Mouse (Mus musculus) forebrain, embryonic 16.5 days (tissue): ENCODE data around the gene Rasgrp4. TPM values are rescaled to one million over a fixed set of nuclear protein-coding genes. Genes with fewer than 3 reads are reported as not detected.

Experiments used
- ATAC-seq: fragments of 200-750 bp; cut with Nextera tagmentation; 2 replicates; pipeline ENCODE4 v1.8.0; 2017; ENCODE audit warnings: mild to moderate bottlenecking, moderate library complexity
- H3K27ac ChIP-seq: fragments of 300-500 bp; sonication (generic); 2 replicates; pipeline ENCODE4 v1.5.1; 2014; ENCODE audit warnings: low read length, control low read depth
- H3K27me3 ChIP-seq: fragments of 300-500 bp; sonication (generic); replicated peaks from 2 replicates; pipeline ENCODE4 v1.6.1; 2014; ENCODE audit warnings: low read length; ENCODE audit not compliant: control insufficient read depth, insufficient read depth
- H3K36me3 ChIP-seq: fragments of 300-500 bp; sonication (generic); 2 replicates; pipeline ENCODE4 v1.6.1; 2014; ENCODE audit not compliant: control insufficient read depth, insufficient read depth
- H3K4me1 ChIP-seq: fragments of 300-500 bp; sonication (generic); replicated peaks from 2 replicates; pipeline ENCODE4 v1.6.1; 2014; ENCODE audit warnings: low read length; ENCODE audit not compliant: control insufficient read depth, insufficient read depth
- H3K4me2 ChIP-seq: fragments of 300-500 bp; sonication (generic); 2 replicates; pipeline ENCODE4 v1.6.1; 2014; ENCODE audit warnings: mild to moderate bottlenecking, low read length, control low read depth
- H3K4me3 ChIP-seq: fragments of 300-500 bp; sonication (generic); replicated peaks from 2 replicates; pipeline ENCODE4 v1.5.1; 2014; ENCODE audit warnings: mild to moderate bottlenecking, low read length, control low read depth
- H3K9ac ChIP-seq: fragments of 300-500 bp; sonication (generic); replicated peaks from 2 replicates; pipeline ENCODE4 v1.6.1; 2014; ENCODE audit warnings: low read depth, low read length, control low read depth
- H3K9me3 ChIP-seq: fragments of 300-500 bp; sonication (generic); 2 replicates; pipeline ENCODE4 v1.6.1; 2016; ENCODE audit warnings: low read length; ENCODE audit not compliant: control insufficient read depth
- WGBS: fragments of 180-500 bp; shearing (Covaris S2); extraction: QIAGEN DNeasy Blood & Tissue Kit; methylation state at CpG from one replicate; pipeline ENCODE4 v1.1.7; 2014; 5-methylcytosine and 5-hydroxymethylcytosine counted together
- polyA plus RNA-seq: library from polyadenylated mRNA; unstranded; fragments of >200 nt; fragmentation: Nextera tagmentation; extraction: Ambion mirVana; gene quantifications from 2 replicates; pipeline ENCODE4 v1.2.1, GENCODE M21; 2015

The Rasgrp4 gene
- polyA plus RNA-seq, 1 experiment from 2014 or later = 1.0 TPM

DNA sequence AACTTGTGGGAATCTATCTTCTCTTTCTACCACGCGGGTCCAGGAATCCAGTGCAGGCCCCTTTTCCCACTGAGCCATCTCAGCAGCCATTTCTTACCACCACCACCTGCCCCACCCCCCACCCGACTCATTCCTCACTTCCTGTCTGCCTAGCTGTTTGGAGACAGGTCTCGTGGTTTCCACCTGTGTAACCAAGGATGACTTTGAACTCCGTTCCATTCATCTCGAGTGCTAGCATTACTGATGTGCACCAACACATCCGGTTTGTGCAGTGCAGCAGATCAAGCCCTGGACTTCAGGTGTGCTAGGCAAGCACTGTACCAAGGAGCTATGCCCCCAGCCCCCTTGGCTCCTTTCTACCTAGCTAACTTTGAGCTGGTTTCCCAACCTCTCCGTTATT, 6.8 kb downstream of the Rasgrp4 start:
- H3K9ac ChIP-seq = no peak overlapping the region
- no peaks in the 10 kb centered on the region for H3K9me3 ChIP-seq
- no peak overlapping the region for H3K4me3 ChIP-seq
- H3K4me1 ChIP-seq = no peaks in the 10 kb centered on the region
- no peaks in the 10 kb centered on the region for H3K27me3 ChIP-seq
- H3K36me3 ChIP-seq = no peaks in the 10 kb centered on the region
- WGBS = 88% methylated on average over 8 of the region's 8 CpGs
- H3K4me2 ChIP-seq = no peak overlapping the region
- no peak for ATAC-seq
- no peak overlapping the region for H3K27ac ChIP-seq

DNA sequence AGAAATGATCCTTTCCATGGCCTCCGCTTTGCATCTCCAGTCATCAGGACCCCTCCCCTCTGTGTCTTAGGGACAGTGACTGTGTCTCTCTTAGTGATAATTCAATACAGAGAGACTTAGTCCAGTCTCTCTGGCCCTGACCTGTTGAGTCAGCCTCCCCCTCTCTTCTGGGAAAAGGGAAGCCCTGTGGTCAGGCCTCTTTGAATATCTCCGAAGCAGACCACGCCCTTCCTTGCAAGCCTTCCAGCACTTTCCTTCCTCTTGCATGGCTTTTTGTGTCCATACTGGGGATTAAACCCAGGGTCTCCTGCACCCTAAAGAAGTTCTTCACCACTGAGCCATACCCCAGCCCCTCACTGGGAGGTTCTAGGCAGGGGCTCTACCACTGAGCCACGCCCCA, 9.4 kb downstream of the Rasgrp4 start:
- Histone ChIP-seq H3K4me2 (no peak overlapping the region), H3K9ac (no peak overlapping the region), H3K4me1 (no peaks in the 10 kb centered on the region), H3K27ac (no peak overlapping the region), H3K9me3 (no peaks in the 10 kb centered on the region), H3K4me3 (no peak overlapping the region), H3K36me3 (no peaks in the 10 kb centered on the region), H3K27me3 (no peaks in the 10 kb centered on the region)
- no peak for ATAC-seq
- 84% methylated on average over 4 of the region's 4 CpGs for WGBS

DNA sequence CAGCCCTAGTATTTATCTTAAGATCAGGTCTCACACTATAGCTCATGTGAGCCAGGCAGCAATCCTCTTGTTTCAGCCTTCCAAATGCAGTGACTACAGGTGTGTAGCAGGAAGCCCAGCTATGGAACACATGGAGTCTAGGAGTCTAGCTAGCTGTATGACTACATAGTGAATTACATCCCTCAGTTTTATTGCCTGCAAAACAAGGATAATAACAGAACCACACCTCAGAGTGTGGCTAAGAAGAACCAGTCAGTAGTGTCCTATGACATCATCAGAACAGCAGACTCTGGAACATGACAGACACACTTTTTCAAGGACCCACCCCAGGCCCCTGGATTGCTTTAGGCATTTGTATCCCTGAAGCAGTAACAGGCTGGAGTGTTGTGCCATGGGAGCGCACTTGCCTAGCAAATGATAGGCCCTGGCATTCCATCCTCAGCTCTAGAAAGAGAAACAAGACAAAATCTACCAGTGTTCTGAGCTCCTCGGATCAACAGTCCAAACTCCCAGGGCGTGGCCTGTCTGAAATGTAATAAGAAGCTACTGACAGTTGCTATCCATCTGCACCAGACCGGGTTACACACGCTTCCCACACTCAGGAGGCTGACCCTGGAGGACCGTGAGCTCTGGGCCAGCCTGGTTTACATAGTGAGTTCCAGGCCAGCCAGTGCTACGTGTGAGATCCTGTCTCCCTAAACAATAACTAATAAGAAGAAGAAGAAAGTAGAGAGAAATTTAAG, 12.1 kb downstream of the Rasgrp4 start:
- no peak overlapping the region for H3K9ac ChIP-seq
- H3K27me3 ChIP-seq = no peaks in the 10 kb centered on the region
- no peak overlapping the region for H3K27ac ChIP-seq
- WGBS = 90% methylated on average over 7 of the region's 7 CpGs
- H3K9me3 ChIP-seq = no peaks in the 10 kb centered on the region
- no peaks in the 10 kb centered on the region for H3K4me1 ChIP-seq
- H3K36me3 ChIP-seq = no peaks in the 10 kb centered on the region
- no peak overlapping the region for H3K4me3 ChIP-seq
- H3K4me2 ChIP-seq = no peak overlapping the region
- no peak for ATAC-seq

DNA sequence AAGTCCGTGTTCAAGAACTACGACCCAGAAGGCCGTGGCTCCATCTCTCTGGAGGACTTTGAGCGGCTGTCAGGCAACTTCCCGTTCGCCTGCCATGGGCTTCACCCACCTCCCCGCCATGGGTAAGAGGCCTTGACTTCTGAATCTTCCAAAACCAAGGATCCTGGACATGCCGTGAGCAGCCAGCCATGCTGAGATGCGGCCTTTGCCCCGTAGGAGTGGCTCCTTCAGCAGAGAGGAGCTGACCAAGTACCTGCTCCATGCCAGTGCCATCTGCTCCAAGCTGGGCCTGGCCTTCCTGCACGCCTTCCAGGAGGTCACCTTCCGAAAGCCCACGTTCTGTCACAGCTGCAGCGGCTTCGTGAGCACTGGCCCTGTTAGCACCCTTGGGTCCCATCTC, 14.1 kb downstream of the Rasgrp4 start:
- H3K27me3 ChIP-seq = no peaks in the 10 kb centered on the region
- H3K9ac ChIP-seq = no peak overlapping the region
- no peaks in the 10 kb centered on the region for H3K36me3 ChIP-seq
- H3K27ac ChIP-seq = no peak overlapping the region
- H3K4me1 ChIP-seq = no peaks in the 10 kb centered on the region
- H3K4me2 ChIP-seq = no peak overlapping the region
- H3K4me3 ChIP-seq = no peak overlapping the region
- no peaks in the 10 kb centered on the region for H3K9me3 ChIP-seq
- WGBS = 89% methylated on average over 15 of the region's 15 CpGs
- no peak for ATAC-seq

DNA sequence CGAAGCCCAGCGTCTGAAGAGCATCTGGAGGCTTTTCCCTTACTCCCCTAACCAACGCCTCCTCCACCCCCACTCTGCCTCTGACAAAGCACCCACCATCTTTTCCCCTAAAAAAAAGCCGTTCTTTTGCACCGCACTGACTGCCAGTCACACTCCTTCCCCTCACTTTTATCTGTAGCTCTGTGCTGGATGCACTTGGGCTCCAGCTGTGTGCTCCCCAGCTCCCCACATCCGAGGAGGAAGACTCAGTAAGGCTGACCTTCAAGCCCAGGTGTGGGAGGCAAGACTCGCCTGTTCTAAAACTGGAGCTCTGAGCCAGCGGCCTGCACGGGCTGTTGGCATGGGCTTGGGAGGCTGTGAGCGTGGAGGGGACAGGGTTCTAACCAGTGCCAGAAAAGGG, 16.8 kb downstream of the Rasgrp4 start:
- ATAC-seq = no peak
- WGBS = 68% methylated on average over 10 of the region's 10 CpGs
- H3K4me1 ChIP-seq = peaks cover 7% of the 10 kb centered on the region; the same call in 1 of the 2 replicates

DNA sequence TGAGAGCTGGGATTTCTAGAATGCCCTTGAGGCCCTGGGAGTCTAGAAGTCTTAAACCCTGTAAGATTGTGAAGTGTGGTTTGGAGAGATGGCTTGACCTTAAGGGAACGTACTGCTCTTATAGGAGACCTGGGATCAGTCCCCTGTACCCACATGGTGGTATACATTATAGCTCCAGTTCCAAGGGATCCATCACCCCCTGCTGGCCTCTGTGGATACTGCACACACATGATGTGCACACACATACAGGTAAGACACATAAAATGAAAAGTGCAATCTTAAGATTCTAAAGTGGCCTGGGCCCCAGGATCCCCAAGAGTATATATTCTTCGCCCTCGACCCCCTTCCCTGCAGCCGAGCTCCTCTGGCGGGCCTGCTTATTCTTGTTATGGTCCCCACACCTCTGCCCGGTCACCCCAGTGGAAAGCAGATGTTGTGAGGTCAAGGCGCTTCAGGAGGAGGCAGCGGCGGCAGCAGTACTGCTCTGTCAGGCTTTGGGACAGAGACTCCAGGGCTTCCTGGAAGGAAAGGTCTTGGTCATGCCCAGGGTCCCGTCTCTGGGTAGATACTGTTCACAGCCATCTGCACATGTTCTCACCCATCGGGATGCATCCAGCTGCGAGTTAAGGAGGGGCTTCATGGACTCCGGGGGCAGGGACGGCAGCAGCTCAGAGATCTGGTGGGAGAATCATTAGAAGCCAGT, 19.5 kb downstream of the Rasgrp4 start:
- Histone ChIP-seq H3K4me2 (no peak overlapping the region), H3K27ac (no peak overlapping the region), H3K9me3 (no peaks in the 10 kb centered on the region), H3K4me3 (no peak overlapping the region), H3K27me3 (0 out of 2 replicates have a peak, but pooled peaks cover 3% of the 10 kb centered on the region), H3K36me3 (no peaks in the 10 kb centered on the region), H3K9ac (no peak overlapping the region), H3K4me1 (peaks cover 8% of the 10 kb centered on the region; the same call in 1 of the 2 replicates)
- ATAC-seq = no peak
- 95% methylated on average over 14 of the region's 14 CpGs for WGBS

More for the DNA sequence above, 16.8 kb downstream of the Rasgrp4 start:
- no peak overlapping the region for H3K27ac ChIP-seq
- no peaks in the 10 kb centered on the region for H3K9me3 ChIP-seq
- H3K36me3 ChIP-seq = no peaks in the 10 kb centered on the region
- no peak overlapping the region for H3K4me3 ChIP-seq
- no peaks in the 10 kb centered on the region for H3K27me3 ChIP-seq
- no peak overlapping the region for H3K4me2 ChIP-seq
- no peak overlapping the region for H3K9ac ChIP-seq

DNA sequence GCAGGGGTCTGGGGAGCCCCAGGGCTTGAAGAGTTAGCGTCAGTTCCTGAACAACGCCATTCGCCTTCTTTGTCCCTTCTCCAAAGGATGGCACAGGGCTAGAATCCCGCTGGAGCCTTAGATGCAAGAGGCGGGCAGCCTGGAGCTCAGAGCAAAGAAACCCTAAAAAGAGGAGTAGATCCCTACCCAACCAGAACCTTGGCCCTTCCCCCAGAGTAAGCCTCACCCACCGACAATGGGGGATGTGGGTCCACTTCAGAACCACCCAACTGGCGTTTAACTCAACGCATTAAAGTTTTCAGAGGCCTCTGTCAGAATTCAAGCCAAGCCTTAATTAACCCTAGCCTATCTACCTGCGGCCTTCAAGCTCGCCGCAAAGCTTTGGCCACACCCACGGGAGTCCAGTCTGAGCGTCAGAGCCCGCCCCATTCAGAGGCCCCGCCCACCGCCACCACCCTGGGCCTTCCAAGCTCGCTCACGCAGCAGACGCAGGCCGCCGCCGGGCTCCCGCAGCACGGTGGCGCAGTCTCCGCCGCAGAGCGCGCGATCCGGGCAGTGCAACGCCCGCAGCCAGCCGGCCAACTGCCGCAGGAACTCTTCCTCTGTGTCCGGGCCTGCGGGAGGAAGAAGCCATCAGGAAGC, 20.7 kb downstream of the Rasgrp4 start:
- peak overlapping the region; percentile 81 for H3K9ac ChIP-seq
- whole genome bisulfite sequencing = 6% methylated on average over 35 of the region's 37 CpGs
- H3K4me1 ChIP-seq = peaks cover 8% of the 10 kb centered on the region; the same call in 1 of the 2 replicates
- peak overlapping the region; percentile 89 for H3K27ac ChIP-seq
- peak; percentile 93 for ATAC-seq
- no peaks in the 10 kb centered on the region for H3K36me3 ChIP-seq
- peak overlapping the region; percentile 84 for H3K4me2 ChIP-seq
- H3K9me3 ChIP-seq = no peaks in the 10 kb centered on the region
- H3K27me3 ChIP-seq = 0 out of 2 replicates have a peak, but pooled peaks cover 3% of the 10 kb centered on the region
- peak overlapping the region; percentile 77 for H3K4me3 ChIP-seq

DNA sequence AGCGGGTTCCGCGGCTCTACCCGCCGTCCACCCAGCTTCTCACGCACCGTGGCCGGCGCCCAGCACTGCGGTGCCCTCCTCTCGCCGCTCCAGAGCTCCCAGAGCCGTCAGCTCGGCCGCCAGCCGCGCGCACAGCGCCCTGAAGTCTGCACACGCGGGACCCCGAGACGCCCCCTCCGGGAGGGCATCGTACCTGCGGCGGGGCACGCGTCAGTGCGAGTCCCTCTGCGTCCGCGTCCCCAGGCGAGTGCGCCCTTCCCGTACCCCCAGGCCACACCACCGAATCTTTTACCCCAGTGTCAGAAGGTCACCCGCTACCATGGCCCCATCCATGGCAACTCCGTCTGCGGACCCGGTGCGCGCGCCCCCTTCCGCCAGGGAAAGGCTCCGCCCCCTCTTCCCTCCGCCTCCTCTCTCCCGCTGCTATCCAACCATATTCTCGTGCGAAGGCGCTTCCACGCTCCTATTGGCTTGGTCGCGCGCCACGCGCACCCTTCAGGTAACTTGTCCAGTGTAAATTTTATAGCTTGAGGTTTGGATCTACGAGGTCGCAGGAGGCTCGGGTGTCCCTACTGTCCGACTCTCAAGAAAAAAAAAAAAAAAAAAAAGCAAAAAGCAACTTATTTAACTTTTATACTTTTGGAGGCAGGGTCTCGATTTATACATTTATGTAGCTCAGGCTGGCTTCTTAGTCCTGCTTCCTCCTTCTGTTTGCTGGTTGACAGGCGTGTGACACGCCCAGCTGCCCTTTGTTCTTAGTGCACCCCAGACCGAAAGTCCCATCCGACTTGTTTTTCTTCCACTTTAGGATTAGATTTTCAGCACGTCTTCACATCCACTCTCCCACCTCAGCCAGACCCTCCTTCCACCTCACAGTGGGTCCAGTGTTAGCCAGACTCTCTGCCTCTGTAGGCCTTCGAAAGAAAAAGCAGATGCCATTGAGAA, 21.5 kb downstream of the Rasgrp4 start, which contains the start of gene Fam98c:
TSS of gene Fam98c (minus strand) at position 397 of the 945 bp plus-strand sequence.
- Histone ChIP-seq H3K9me3 (no peaks in the 10 kb centered on the region), H3K4me1 (peaks cover 8% of the 10 kb centered on the region; the same call in 1 of the 2 replicates), H3K27ac (peak within 1 kb of the TSS; percentile 89), H3K4me3 (peak within 1 kb of the TSS; percentile 77), H3K9ac (peak within 1 kb of the TSS; percentile 81), H3K36me3 (no peaks in the 10 kb centered on the region), H3K4me2 (peak within 1 kb of the TSS; percentile 84), H3K27me3 (0 out of 2 replicates have a peak, but pooled peaks cover 3% of the 10 kb centered on the region)
- 3% methylated on average over 56 of the region's 68 CpGs for WGBS
- peak; percentile 87 for ATAC-seq
